Mouse (Mus musculus): Measurements from ENCODE around the gene Sez6l.

Sez6l gene

GRCm38 (mm10) chr5:112576993-112577670 is at the start of gene Sez6l:
Gene Sez6l (minus strand): TSS chr5:112577185.
- DNase-seq (ENCODE audit: low read depth) = no peak

GRCm38 (mm10) chr5:112625555-112626160 is 48.7 kb upstream of the Sez6l start:
- DNase-seq (ENCODE audit: low read depth) = no peak

GRCm38 (mm10) chr5:112622946-112623345 is 46.0 kb upstream of the Sez6l start:
- DNase-seq (ENCODE audit: low read depth) = no peak

GRCm38 (mm10) chr5:112620256-112620655 is 43.3 kb upstream of the Sez6l start:
- DNase-seq (ENCODE audit: low read depth) = no peak

- DNase-seq (ENCODE audit: low read depth) = no peak
Measured at GRCm38 (mm10) chr5:112619344-112619743, 42.4 kb upstream of the Sez6l start.

GRCm38 (mm10) chr5:112617602-112618247 is 40.7 kb upstream of the Sez6l start:
- DNase-seq (ENCODE audit: low read depth) = no peak

- DNase-seq (ENCODE audit: low read depth) = no peak
Measured at GRCm38 (mm10) chr5:112615946-112616617, 39.1 kb upstream of the Sez6l start.

- DNase-seq (ENCODE audit: low read depth) = no peak
Measured at GRCm38 (mm10) chr5:112607867-112608516, 31.0 kb upstream of the Sez6l start.

- no peak for DNase-seq (ENCODE audit: low read depth)
Measured at GRCm38 (mm10) chr5:112607119-112607518, 30.1 kb upstream of the Sez6l start.

- no peak for DNase-seq (ENCODE audit: low read depth)
Measured at GRCm38 (mm10) chr5:112605371-112605770, 28.4 kb upstream of the Sez6l start.

- DNase-seq (ENCODE audit: low read depth) = no peak
Measured at GRCm38 (mm10) chr5:112604251-112604650, 27.3 kb upstream of the Sez6l start.

- no peak for DNase-seq (ENCODE audit: low read depth)
Measured at GRCm38 (mm10) chr5:112603594-112603993, 26.6 kb upstream of the Sez6l start.

- DNase-seq (ENCODE audit: low read depth) = no peak
Measured at GRCm38 (mm10) chr5:112600309-112600939, 23.4 kb upstream of the Sez6l start.

GRCm38 (mm10) chr5:112599538-112600308 is 22.7 kb upstream of the Sez6l start:
- no peak for DNase-seq (ENCODE audit: low read depth)

GRCm38 (mm10) chr5:112597876-112598275 is 20.9 kb upstream of the Sez6l start:
- DNase-seq (ENCODE audit: low read depth) = no peak

GRCm38 (mm10) chr5:112597307-112597706 is 20.3 kb upstream of the Sez6l start:
- no peak for DNase-seq (ENCODE audit: low read depth)

GRCm38 (mm10) chr5:112596729-112597128 is 19.7 kb upstream of the Sez6l start:
- no peak for DNase-seq (ENCODE audit: low read depth)

- DNase-seq (ENCODE audit: low read depth) = no peak
Measured at GRCm38 (mm10) chr5:112595701-112596632, 19.0 kb upstream of the Sez6l start.

- no peak for DNase-seq (ENCODE audit: low read depth)
Measured at GRCm38 (mm10) chr5:112591706-112592105, 14.7 kb upstream of the Sez6l start.

GRCm38 (mm10) chr5:112586071-112586470 is 9.1 kb upstream of the Sez6l start:
- no peak for DNase-seq (ENCODE audit: low read depth)

All from c-Kit-positive CD71-negative TER-119-negative erythroid progenitor cells, embryonic 14.5 days (primary cell).